Mouse (Mus musculus) megakaryocyte, embryonic 14.5 days (primary cell): Measurements from ENCODE around the gene Clstn1.

Experiments
- FLI1 ChIP-seq: IDR thresholded peaks from 2 replicates; pipeline ENCODE4 v1.6.1; 2012; ENCODE audit warnings: low read length, inconsistent platforms, mixed read lengths
- GATA1 ChIP-seq: IDR thresholded peaks from 3 replicates; pipeline ENCODE4 v1.6.1; 2012; ENCODE audit warnings: mixed read lengths, low read length, inconsistent platforms, borderline replicate concordance

GRCm38 (mm10) chr4:149675378-149676261 lies 89.4 kb downstream of the Clstn1 start:
- TF ChIP-seq GATA1 (no peak), FLI1 (no peak)
